Mouse (Mus musculus) midbrain, embryonic 11.5 days (tissue): ENCODE results near the gene Gli1. TPM values are rescaled to one million over a fixed set of nuclear protein-coding genes. Genes with fewer than 3 reads are reported as not detected.
"Not testable (repeated sequence)": the region's sequence is repeated elsewhere in the genome, so short reads cannot be mapped to it uniquely, and the experiment has no call there.

Experiments
- ATAC-seq: fragments of 200-750 bp; cut with Nextera tagmentation; 2 replicates; pipeline ENCODE4 v1.8.0; 2017; ENCODE audit warnings: moderate TSS enrichment, moderate library complexity; ENCODE audit not compliant: low FRiP score
- DNase-seq: peaks from one replicate; pipeline ENCODE4 v3.0.0; 2015; ENCODE audit warnings: low spot score; ENCODE audit errors: missing footprints
- H3K27ac ChIP-seq: fragments of 300-500 bp; sonication (generic); 2 replicates; pipeline ENCODE4 v1.5.1; 2014; ENCODE audit warnings: low read depth, low read length
- H3K27me3 ChIP-seq: fragments of 300-500 bp; sonication (generic); 2 replicates; pipeline ENCODE4 v1.6.1; 2014; ENCODE audit warnings: mild to moderate bottlenecking, low read length, moderate library complexity, mixed read lengths; ENCODE audit not compliant: control insufficient read depth, insufficient read depth
- H3K36me3 ChIP-seq: fragments of 300-500 bp; sonication (generic); 2 replicates; pipeline ENCODE4 v1.6.1; 2014; ENCODE audit warnings: mild to moderate bottlenecking, low read length, moderate library complexity, mixed read lengths; ENCODE audit not compliant: control insufficient read depth, insufficient read depth
- H3K4me1 ChIP-seq: fragments of 300-500 bp; sonication (generic); 2 replicates; pipeline ENCODE4 v1.6.1; 2014; ENCODE audit warnings: low read length; ENCODE audit not compliant: control insufficient read depth, insufficient read depth
- H3K4me2 ChIP-seq: fragments of 300-500 bp; sonication (generic); 2 replicates; pipeline ENCODE4 v1.6.1; 2014; ENCODE audit warnings: mild to moderate bottlenecking, moderate library complexity
- H3K4me3 ChIP-seq: fragments of 300-500 bp; sonication (generic); 2 replicates; pipeline ENCODE4 v1.5.1; 2014; ENCODE audit warnings: low read depth, low read length
- H3K9ac ChIP-seq: fragments of 300-500 bp; sonication (generic); 2 replicates; pipeline ENCODE4 v1.6.1; 2014; ENCODE audit warnings: low read length
- H3K9me3 ChIP-seq: fragments of 300-500 bp; sonication (generic); 2 replicates; pipeline ENCODE4 v1.6.1; 2016; ENCODE audit warnings: low read length; ENCODE audit not compliant: control insufficient read depth
- WGBS: fragments of 180-500 bp; shearing (Covaris S2); extraction: QIAGEN DNeasy Blood & Tissue Kit; methylation state at CpG from one replicate; pipeline ENCODE4 v1.1.7; 2014; 5-methylcytosine and 5-hydroxymethylcytosine counted together
- polyA plus RNA-seq: library from polyadenylated mRNA; unstranded; fragments of >200 nt; fragmentation: Nextera tagmentation; extraction: Ambion mirVana; gene quantifications from 2 replicates; pipeline ENCODE4 v1.2.1, GENCODE M21; 2014

Gli1 gene
- polyA plus RNA-seq, 1 experiment from 2014 or later = 4.1 TPM

- WGBS = 77% methylated on average over 7 of the region's 7 CpGs
- H3K9me3 ChIP-seq = no peaks in the 10 kb centered on the region
- H3K27ac ChIP-seq = no peak overlapping the region
- no peak overlapping the region for H3K4me3 ChIP-seq
- H3K36me3 ChIP-seq = no peaks in the 10 kb centered on the region
- ATAC-seq = no peak
- peak; percentile 53 for DNase-seq
- H3K27me3 ChIP-seq = peaks cover 8% of the 10 kb centered on the region
- no peak overlapping the region for H3K4me2 ChIP-seq
- no peak overlapping the region for H3K9ac ChIP-seq
- no peaks in the 10 kb centered on the region for H3K4me1 ChIP-seq
Observed at GRCm38 (mm10) chr10:127319969-127320368, 21.8 kb downstream of the Gli1 start.

- H3K4me1 ChIP-seq = no peaks in the 10 kb centered on the region
- no peaks in the 10 kb centered on the region for H3K36me3 ChIP-seq
- no peak overlapping the region for H3K9ac ChIP-seq
- H3K9me3 ChIP-seq = no peaks in the 10 kb centered on the region
- ATAC-seq (no peak), DNase-seq (peak; percentile 64)
- no peaks in the 10 kb centered on the region for H3K27me3 ChIP-seq
- H3K4me3 ChIP-seq = no peak overlapping the region
- H3K27ac ChIP-seq = no peak overlapping the region
- WGBS = 49% methylated on average over 4 of the region's 4 CpGs
- H3K4me2 ChIP-seq = no peak overlapping the region
Observed at GRCm38 (mm10) chr10:127318009-127318408, 23.8 kb downstream of the Gli1 start.

GRCm38 (mm10) chr10:127317277-127317676 lies 24.5 kb downstream of the Gli1 start:
- Histone ChIP-seq H3K27ac (no peak overlapping the region), H3K4me1 (no peaks in the 10 kb centered on the region), H3K9me3 (no peaks in the 10 kb centered on the region), H3K9ac (no peak overlapping the region), H3K4me2 (no peak overlapping the region), H3K36me3 (no peaks in the 10 kb centered on the region), H3K27me3 (no peaks in the 10 kb centered on the region), H3K4me3 (no peak overlapping the region)
- WGBS = 73% methylated on average over 2 of the region's 2 CpGs
- no peak for ATAC-seq
- peak; percentile 33 for DNase-seq

GRCm38 (mm10) chr10:127314950-127315349 lies 26.8 kb downstream of the Gli1 start:
- H3K9ac ChIP-seq, H3K27ac ChIP-seq, DNase-seq, H3K4me3 ChIP-seq, ATAC-seq, H3K4me1 ChIP-seq, H3K9me3 ChIP-seq, H3K36me3 ChIP-seq, H3K4me2 ChIP-seq, H3K27me3 ChIP-seq: not testable (repeated sequence)
- 77% methylated on average over 1 of the region's 1 CpGs for WGBS

- H3K36me3 ChIP-seq, ATAC-seq, H3K4me3 ChIP-seq, H3K27ac ChIP-seq, H3K9me3 ChIP-seq, H3K4me2 ChIP-seq, H3K4me1 ChIP-seq, H3K27me3 ChIP-seq, H3K9ac ChIP-seq: not testable (repeated sequence)
- WGBS = 84% methylated on average over 5 of the region's 5 CpGs
- DNase-seq = peak; percentile 31
Observed at GRCm38 (mm10) chr10:127313516-127313915, 28.3 kb downstream of the Gli1 start.

- H3K36me3 ChIP-seq = peaks cover 7% of the 10 kb centered on the region
- no peak for ATAC-seq
Observed at GRCm38 (mm10) chr10:127312858-127313257, 28.9 kb downstream of the Gli1 start.

GRCm38 (mm10) chr10:127312356-127312676 lies 29.5 kb downstream of the Gli1 start:
- Histone ChIP-seq H3K27me3 (no peaks in the 10 kb centered on the region), H3K4me3 (peak overlapping the region; percentile 80), H3K4me2 (peak overlapping the region; percentile 77), H3K9me3 (no peaks in the 10 kb centered on the region), H3K9ac (peak overlapping the region; percentile 83), H3K27ac (no peak overlapping the region), H3K4me1 (peaks cover 8% of the 10 kb centered on the region), H3K36me3 (peaks cover 10% of the 10 kb centered on the region)
- DNase-seq (peak; percentile 98), ATAC-seq (peak; percentile 49)
- under 1% methylated on average over 4 of the region's 4 CpGs for WGBS

More at GRCm38 (mm10) chr10:127312858-127313257, 28.9 kb downstream of the Gli1 start:
- H3K9me3 ChIP-seq = no peaks in the 10 kb centered on the region
- no peak overlapping the region for H3K9ac ChIP-seq
- WGBS = 78% methylated on average over 4 of the region's 4 CpGs
- H3K4me3 ChIP-seq = no peak overlapping the region
- peaks cover 8% of the 10 kb centered on the region for H3K4me1 ChIP-seq
- H3K4me2 ChIP-seq = no peak overlapping the region
- H3K27ac ChIP-seq = no peak overlapping the region
- no peaks in the 10 kb centered on the region for H3K27me3 ChIP-seq
- no peak for DNase-seq

- H3K36me3 ChIP-seq = peaks cover 15% of the 10 kb centered on the region
- H3K27me3 ChIP-seq = no peaks in the 10 kb centered on the region
- peaks cover 8% of the 10 kb centered on the region for H3K4me1 ChIP-seq
- under 1% methylated on average over 65 of the region's 65 CpGs for WGBS
- no peaks in the 10 kb centered on the region for H3K9me3 ChIP-seq
- peak within 1 kb of the TSS; percentile 54; the same call in 1 of the 2 replicates for H3K27ac ChIP-seq
- peak within 1 kb of the TSS; percentile 83 for H3K9ac ChIP-seq
- peak; percentile 99 for DNase-seq
- H3K4me3 ChIP-seq = peak within 1 kb of the TSS; percentile 80
- ATAC-seq = peak; percentile 97
- peak within 1 kb of the TSS; percentile 77 for H3K4me2 ChIP-seq
Observed at GRCm38 (mm10) chr10:127311476-127312355, 30.1 kb downstream of the Gli1 start, which contains the start of gene Mars. TSS of gene Mars (minus strand) at chr10:127311786.
